Mouse (Mus musculus) frontal cortex, adult (tissue): ENCODE results near the gene Edem2.
"Not testable (repeated sequence)": the region's sequence is repeated elsewhere in the genome, so short reads cannot be mapped to it uniquely, and the experiment has no call there.

Experiments
- ATAC-seq: cut with Nextera tagmentation; 2 replicates; pipeline ENCODE4 v1.9.2; 2017; ENCODE audit warnings: mild to moderate bottlenecking, moderate library complexity, mixed read lengths; ENCODE audit not compliant: low TSS enrichment

The Edem2 gene

DNA sequence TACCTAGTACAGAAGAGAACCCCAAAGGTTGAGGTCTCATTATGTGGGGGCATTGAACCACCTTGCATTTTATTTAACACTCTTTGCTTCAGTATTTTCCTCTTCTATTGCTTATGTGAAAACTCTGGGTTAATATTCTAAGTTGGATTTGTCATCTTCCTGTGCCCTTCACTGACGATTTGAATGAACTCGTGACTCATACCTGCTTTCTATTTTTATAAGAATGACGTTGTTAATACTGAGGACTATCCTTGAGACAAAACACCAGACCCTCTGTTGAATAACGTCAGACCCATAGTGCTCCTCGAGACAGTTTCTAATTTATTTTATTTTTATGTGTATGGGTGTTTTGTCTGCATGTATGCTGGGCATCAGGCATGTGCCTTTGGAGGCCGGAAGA, 7.7 kb upstream of the Edem2 start:
- ATAC-seq, result no peak

DNA sequence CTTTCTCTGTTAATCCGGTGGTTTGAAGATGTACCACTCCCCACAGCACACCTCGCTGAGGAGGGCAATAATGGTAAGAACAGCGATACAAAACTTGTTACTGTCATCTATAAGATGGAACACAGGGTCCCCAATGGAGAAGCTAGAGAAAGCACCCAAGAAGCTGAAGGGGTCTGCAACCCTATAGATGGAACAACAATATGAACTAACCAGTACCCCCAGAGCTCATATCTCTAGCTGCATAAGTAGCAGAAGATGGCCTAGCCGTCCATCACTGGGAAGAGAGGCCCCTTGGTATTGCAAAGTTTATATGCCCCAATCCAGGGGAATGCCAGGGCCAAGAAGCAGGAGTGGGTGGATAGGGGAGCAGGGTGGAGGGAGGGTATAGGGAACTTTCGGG, 6.5 kb upstream of the Edem2 start, which contains the start of gene Gm17581:
TSS of gene Gm17581 (minus strand) at position 101 of the 400 bp plus-strand sequence.
- ATAC-seq, result not testable (repeated sequence)

DNA sequence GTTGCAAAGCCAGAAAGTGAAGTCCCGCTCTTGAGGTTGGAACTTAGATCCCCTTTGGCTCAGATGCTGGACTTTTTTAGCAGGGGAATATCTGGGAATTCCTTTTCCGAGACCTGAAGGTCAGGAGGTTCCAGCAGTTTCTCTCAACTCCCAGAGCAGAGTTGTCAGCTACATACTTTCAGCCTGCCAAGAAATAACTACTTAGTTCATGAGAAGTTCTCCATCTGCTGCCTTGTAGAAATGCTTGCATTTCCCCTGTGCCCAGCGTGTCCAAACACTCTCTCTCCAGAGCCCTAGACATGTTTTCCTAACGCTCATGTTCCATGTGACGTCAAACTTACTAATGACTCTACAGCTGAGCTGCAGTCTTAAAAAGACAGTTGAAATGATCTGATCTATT, 5.8 kb upstream of the Edem2 start:
- ATAC-seq, result no peak

DNA sequence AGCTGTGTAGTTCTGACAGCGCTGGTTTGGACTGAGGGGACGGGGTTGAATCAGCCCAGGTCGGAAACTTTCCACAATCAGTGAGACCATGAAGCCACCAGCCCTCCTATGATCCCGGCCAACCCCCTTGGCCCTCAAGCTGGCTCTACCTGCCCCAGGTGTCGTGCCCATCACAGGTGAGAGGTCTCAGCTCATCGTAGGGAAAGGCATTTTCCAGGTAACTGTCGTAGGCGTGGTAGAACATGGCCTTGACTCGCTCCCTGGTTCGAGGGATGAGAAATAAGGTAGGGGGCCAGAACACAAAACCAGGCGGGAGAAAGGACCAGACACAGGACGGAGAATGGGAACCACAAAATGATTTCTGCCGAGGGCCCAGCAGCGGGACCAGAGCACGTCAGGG, 533 bp downstream of the Edem2 start:
- ATAC-seq, result no peak

DNA sequence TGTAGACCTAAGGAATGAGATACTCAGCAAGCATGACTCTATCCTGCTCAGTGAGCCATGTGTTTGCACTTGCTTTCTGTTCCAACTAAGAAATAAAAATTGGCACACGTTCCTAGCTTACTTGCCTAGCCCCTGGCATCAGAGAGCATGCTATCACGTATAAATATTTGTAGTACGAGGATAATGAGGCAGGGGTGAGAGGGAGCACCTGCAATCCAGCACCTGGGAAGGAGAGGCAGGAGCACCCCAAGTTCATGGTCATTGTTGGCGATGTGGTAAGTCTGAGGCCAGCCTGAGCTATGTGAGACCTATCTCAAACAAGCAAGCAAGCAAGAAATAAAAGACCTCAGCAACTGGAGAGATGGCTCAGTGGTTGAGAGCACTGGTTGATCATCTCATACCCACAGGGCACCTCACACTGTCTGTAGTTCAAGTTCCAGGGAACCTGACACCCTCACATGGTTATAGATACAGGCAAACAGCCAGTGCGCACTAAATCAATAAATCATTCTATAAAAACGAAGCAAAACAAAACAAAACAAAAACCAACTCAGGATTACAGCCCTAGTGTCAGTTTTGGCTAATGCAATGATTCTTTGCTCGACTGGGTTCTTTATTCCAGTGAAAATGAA, 1.4 kb downstream of the Edem2 start:
- ATAC-seq, result no peak

DNA sequence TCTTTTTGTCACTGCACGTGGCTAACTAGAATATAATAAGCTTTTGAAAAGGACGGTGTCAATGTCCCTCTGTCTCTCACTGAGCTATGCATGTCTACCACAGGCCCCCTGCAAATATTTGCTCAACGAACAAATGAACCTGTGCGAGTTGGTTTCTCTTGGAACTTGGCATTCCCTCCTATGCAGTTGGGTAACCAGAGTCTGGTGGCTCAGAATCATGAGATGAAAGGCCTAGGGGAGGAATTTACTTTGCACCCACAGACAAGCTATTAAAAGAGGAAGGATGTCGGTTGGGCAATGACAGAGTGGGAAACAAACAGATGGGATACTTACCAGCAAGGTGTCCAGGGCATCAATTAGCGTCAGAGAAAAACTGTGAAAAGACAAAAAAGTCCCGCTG, 3.0 kb downstream of the Edem2 start:
- no peak for ATAC-seq

DNA sequence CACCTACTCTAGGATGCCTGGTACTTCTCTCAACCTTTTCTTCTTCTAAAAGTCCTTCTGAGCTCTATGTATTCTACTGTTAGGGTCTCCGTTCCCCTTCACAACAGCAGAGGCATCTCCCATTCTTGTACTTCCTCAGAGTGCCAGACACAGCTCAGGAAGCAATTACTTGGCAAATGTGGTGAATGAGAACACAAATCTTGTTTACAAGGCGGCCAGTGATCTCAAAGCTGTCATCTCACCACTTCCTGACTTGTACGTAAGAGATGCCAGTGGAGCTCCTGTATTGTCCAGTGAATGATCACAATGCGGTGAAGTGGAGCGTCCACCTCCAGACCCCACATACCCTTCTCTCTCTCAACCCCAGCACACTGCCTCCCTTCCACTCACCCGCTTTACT, 4.7 kb downstream of the Edem2 start:
- no peak for ATAC-seq

DNA sequence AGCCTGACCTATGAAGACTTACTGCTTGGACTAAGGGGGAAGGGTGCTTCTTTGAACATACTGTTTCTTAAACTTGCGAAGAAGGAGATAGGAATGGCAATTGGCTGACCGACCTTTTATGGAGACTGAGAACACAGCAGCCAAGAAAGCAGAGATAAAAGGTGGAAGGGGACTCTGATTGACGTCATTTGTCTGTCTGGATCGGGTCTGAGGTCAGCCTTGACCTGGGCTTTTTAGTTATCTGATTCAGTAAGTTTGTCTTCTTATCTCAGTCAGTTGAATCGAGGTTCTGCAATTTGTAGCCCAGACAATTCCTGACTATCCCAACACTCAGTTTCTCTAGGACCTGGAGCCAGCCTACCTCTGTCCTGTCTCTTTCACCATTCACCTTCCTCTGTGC, 5.2 kb downstream of the Edem2 start:
- ATAC-seq, result no peak

DNA sequence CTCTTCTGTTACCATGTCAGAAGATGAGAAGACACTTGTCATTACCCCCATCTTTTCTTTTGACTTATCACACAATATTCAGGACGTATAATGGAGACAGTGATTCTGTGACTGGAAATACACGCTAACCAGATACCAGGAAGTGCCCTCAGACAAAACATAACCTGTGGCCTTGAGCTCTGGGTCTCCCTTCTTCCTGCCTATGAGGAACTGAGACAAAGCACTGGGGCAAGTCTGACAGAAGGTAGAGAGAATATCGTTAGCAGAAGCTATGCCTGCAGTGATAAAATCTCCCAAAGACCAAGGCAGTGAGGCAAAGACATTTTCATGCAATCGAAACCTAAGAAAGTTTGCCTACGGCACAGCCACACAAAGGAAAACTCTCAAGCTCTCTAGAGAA, 8.7 kb downstream of the Edem2 start:
- no peak for ATAC-seq

DNA sequence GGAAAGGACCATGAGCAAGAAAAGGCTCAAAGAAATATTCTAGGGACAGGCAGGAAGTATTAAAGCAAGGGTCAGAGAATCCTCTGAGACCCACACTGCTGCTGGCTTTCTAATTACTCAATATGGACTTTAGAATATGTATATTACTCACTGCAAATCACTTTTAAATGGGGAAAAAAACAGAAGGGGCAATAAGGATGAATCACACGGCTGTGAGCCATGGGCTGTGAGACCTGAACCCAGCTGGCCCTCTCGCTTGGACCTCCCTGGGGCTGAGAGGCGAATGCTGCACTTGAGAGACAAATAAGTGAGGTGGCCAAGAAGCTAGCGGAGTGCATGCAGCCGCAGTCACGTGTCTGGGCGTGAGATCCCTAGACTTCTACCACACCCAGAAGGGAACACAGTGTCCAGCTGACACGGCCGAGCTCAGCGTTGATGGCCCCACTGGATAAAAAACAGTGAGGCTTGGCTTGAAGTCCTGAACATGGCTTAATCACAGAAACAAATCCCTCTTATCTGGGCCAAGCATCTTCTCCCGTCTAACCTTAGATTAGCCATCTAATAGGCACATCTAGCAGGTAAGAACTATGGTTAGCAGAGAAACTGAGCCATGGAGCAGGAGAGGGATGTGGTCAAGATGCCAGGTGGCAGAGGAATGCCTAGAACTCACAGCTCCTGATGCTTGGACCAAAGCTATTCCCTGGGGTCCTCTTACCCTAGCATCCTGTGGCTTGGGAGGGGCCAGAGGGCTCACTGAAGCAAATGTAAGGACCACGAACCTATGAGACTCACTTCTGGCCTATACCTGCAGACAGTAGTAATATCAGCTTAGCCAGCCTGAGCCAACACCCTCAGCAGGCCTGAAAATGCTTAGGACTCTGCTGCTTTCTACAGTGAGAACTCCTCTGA, 11.9 kb downstream of the Edem2 start:
- no peak for ATAC-seq

DNA sequence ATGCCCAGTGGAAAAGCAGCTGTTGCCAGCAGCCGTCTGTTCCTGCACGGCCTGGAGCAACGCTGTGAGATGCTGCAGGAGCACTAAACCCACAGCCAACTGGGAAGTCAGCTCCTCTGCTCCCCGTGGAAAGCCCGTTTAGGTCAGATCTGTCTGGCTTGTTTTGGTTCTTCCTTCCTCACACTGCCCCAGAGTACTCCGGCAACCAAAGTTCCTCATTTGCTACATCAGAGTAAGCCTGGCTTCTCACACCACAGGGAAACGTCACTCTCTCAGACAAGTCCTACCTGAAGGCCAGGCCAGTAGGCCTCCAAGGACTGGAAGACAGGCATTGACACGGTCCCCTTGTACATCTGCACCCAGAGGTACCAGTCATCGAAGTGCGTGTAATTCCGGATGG, 18.7 kb downstream of the Edem2 start:
- ATAC-seq, result no peak

DNA sequence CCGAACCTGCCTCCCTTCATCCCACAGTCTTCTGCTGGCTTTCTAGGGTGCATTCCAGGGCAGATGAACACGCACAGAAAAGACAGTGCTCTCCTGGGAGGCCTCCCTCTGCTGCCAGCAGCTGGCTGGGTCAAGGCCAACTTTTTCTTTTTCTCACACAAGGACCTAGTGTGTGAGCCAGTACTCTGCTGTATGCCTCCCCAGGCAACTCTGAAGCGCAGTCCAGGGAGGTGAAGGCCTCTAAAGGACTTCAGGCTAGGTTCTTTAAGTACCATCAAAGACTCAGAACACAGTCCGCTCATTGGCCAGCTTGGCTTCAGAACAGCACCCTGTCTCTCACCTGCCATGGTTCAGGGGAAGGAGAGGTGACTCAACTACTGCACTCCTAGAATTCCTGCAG, 22.0 kb downstream of the Edem2 start:
- ATAC-seq, result peak; percentile 41; the same call in 1 of the 2 replicates

DNA sequence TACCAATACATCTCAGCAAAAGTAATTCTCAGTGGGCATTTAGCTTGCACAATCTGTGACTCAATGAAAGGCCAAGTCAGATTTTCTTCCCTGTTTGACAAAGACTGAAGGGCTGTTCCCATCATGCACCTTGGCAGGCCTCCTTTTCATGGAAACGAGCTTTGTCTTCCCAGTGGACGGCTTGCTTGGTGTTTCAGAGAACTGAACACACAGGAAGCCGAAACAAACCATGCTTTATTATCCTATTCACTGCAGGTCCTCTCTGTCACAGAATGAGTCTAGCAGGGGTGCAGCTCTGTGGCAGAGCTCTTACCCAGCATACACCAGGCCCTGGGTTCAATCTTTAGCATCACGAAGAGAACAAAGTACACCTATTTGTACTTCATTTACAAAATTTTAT, 25.6 kb downstream of the Edem2 start:
- ATAC-seq, result no peak

DNA sequence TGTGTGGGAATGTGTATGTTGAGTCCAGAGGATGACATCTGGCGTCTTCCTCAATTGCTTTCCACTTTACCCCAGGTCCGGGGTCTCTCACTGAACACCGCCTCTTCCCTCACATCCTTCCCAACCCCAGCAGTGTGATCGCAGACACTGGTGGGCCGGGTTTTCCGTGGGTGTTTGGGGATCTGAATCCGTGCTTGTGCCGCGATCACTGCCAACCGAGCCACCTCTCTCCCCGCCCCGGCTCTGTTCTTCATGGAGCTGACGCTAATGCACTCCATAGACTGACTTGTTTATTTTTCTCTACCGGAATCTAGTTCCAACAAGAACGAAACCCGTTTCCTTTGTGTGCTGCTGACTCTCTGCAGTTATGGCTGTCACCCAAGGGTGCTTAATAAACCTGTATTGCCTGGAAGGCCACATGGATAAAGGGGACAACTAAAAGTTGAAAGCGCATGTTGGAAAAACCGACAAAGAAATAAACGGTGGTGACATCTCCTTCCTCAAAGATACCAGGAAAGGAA, 27.8 kb downstream of the Edem2 start:
- peak; percentile 59; the same call in 1 of the 2 replicates for ATAC-seq

DNA sequence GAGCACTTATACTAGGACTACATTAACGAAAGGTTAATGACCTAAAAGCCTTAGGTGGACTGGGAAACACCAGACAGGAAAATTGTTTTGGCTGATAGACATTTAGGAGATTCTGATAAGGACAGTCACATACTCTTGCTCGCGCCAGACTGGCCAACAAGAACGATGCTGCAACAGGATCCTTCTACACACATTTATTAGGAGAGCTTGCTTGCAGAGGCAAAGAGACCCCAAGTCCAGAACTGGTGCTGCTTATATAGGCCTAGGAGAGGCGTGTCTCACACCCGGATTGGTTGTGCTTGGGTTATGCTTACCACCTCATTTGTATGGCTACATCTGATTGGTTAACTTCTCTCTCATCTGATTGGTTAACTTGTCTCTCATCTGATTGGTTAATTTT, 30.8 kb downstream of the Edem2 start:
- ATAC-seq, result not testable (repeated sequence)

DNA sequence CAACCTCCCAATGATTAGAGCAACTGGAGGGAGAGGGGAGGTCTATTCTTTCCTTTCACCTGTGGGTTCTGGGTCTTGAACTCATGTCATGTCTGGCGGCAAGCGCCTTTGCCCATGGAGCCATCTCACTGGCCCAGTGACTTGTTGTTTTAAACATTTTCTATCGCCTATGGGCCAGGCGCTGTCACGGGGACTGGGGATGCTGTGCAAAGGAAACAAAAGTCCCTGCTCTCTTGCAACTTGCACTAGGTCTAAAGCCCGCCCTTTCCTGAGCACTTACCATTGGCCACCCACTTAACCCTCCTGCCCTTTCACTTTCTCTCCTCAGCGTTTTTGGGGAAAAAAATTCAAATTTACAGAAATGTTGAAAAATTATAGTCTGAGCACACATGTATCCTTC, 32.4 kb downstream of the Edem2 start:
- ATAC-seq, result no peak

DNA sequence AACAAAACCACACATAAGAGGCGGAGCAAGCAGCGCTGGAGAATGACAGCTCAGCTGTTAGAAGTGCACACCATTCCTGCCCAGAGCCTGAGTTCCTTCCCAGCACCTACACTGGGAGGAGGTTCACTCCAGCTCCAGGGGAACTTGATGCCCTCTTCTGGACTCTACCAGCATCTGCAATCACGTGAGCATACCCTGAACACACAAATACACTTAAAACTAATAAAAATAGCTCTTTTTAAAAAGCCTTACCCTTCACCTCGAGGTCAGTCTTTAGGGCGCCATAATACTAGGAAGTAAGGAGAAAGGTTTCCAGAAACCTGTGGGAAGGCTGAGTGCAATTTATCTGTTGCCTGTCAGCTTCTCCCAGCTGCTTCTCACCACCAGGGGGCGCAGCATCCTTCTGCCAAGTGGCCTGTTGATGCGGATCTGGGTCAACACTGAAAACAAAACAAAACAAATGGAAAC, 33.1 kb downstream of the Edem2 start:
- no peak for ATAC-seq

DNA sequence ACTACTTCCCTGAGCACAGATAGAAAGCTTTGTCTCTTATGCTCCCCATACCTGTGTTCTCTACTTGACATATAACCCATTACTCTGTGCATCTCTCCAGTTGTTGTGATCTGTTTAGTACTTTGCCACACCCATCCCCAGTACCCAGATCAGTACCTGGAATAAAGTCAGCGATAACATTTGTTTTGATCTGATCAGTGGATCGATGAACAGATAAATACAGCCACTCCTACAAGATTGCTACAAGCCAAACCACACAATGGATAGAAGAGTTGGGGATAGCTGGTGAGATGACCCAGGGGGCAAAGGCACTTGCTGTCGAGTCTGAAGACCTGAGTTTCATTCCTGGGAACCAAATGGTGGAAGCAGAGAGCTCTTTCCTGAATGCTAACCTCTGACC, 34.0 kb downstream of the Edem2 start:
- no peak for ATAC-seq

DNA sequence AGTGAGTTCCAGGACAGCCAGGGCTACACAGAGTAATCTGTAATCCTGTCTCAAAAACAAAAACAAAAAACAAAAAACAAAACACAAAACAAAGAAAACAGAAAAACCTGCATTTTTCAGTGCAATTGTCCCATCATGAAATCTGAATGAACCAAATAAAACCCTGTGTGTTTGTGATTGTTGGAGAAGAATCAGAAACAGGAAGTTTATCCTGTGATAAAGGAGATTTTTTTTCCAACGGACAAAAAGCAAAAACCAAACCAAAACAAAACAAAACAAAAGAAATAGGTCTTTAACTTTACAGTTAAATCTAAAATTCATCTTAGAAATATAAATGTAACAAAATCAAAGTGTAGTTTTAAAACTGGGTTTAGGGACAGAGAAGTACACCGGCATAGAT, 34.7 kb downstream of the Edem2 start:
- no peak for ATAC-seq

DNA sequence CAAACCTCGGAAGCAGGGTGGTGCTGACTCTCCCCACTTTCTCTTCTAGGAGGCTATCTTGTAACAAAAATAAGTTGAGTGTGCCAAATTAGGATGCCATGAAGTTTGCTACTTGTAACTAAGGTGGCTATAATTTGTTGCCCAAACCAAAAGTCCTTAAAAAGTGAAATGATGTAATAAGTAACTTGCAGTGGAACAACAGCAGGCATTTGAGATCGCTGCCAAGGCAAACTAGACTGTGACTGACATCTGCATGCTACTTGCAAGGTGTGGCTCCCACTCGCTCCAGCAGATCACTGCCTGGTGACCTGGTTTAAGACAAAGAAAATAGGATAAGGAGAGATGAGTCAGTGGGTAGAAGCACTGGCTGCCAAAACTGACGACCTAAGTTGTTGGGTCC, 36.1 kb downstream of the Edem2 start:
- no peak for ATAC-seq

DNA sequence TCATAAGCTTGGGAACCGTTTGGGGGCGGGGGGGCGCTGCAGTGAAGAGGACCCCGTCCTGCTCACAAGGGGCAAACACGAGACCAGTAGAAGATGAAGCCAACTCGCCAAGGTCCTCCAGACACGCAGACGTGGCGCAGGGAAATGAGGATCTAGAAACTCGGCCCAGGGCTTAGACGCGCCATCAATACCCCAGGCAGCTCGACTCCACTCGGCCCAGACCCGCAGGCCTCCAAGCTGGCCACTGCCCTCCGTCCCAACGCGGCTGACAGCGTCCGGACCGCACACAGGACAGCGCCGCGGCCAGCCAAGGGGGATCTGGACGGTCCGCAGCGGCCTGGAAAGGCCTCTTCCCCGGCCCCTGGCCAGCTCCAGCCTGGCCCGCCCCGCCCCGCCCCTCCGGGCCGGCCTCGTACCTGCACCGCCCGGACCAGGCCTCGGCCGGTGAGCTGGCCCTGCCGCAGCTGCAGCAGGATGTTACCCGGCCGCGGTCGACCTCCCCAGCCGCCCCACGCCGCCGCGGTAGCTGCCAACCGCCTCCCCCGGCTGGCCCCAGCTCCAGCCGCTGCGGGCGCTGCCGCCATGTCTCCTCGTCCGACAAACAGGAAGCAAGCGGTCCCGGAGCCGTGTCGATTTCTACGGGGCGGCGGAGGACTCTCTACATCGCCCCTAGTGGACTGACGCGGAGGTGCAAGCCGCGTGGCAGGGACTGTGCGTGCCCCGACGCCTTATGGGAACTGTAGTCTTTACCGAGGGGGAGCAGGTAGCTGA, 37.4 kb downstream of the Edem2 start, which contains the start of gene Trpc4ap:
TSS of gene Trpc4ap (minus strand) at position 662 of the 771 bp plus-strand sequence.
- ATAC-seq, result peak; percentile 94

DNA sequence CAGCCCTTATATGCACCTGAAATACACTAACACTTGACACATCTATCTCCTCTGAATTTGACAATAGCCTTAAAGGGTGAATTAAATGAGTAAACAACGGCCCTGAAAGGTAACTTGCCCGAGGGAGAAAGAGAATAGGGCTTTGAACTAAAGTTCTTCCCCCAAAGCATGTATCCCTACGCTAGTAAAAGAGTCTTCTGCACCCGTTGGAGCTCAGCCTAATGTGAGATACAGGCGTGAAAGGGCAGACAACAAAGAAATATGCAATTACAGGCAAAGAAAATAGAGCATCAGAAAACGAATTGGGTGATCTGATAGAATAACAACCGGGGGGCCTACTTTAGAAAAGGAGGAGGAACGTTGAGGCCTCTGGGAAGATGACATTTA, 37.9 kb downstream of the Edem2 start:
- ATAC-seq, result no peak
